Mouse (Mus musculus): ENCODE data around the gene Slc31a2. TPM values are rescaled to one million over a fixed set of nuclear protein-coding genes. Genes with fewer than 3 reads are reported as not detected.

Slc31a2 gene
- polyA plus RNA-seq, 1 experiment from 2014 or later = 28.0 TPM

GRCm38 (mm10) chr4:62274841-62275536 is 12.6 kb downstream of the Slc31a2 start:
- Histone ChIP-seq H3K4me2 (ENCODE audit: low read depth, low read length) (no peak overlapping the region), H3K4me3 (replicated peaks; ENCODE audit: low read length) (no peak overlapping the region), H3K27ac (ENCODE audit: low read length) (no peak overlapping the region), H3K36me3 (ENCODE audit: control insufficient read depth, insufficient read depth, low read length) (no peaks in the 10 kb centered on the region), H3K9me3 (replicated peaks; ENCODE audit: control insufficient read depth, low read length) (no peaks in the 10 kb centered on the region), H3K9ac (ENCODE audit: low read length) (no peak overlapping the region), H3K27me3 (ENCODE audit: control insufficient read depth, insufficient read depth, low read length) (no peaks in the 10 kb centered on the region), H3K4me1 (ENCODE audit: control insufficient read depth, insufficient read depth, low read length) (0 out of 2 replicates have a peak, but pooled peaks cover 3% of the 10 kb centered on the region)
- 37% methylated on average over 12 of the region's 12 CpGs for WGBS
- peak; percentile 50; the same call in 1 of the 2 replicates for ATAC-seq (ENCODE audit: insufficient read depth, low FRiP score)

GRCm38 (mm10) chr4:62276642-62277041 is 14.3 kb downstream of the Slc31a2 start:
- H3K4me1 ChIP-seq (ENCODE audit: control insufficient read depth, insufficient read depth, low read length) = 0 out of 2 replicates have a peak, but pooled peaks cover 3% of the 10 kb centered on the region
- ATAC-seq (ENCODE audit: insufficient read depth, low FRiP score) = no peak
- WGBS = 76% methylated on average over 10 of the region's 10 CpGs

GRCm38 (mm10) chr4:62277222-62277621 is 14.9 kb downstream of the Slc31a2 start:
- no peak for ATAC-seq (ENCODE audit: insufficient read depth, low FRiP score)

More at GRCm38 (mm10) chr4:62276642-62277041, 14.3 kb downstream of the Slc31a2 start:
- H3K9ac ChIP-seq (ENCODE audit: low read length) = no peak overlapping the region
- no peak overlapping the region for H3K4me3 ChIP-seq (replicated peaks; ENCODE audit: low read length)
- no peak overlapping the region for H3K27ac ChIP-seq (ENCODE audit: low read length)
- H3K27me3 ChIP-seq (ENCODE audit: control insufficient read depth, insufficient read depth, low read length) = no peaks in the 10 kb centered on the region
- no peaks in the 10 kb centered on the region for H3K36me3 ChIP-seq (ENCODE audit: control insufficient read depth, insufficient read depth, low read length)
- no peaks in the 10 kb centered on the region for H3K9me3 ChIP-seq (replicated peaks; ENCODE audit: control insufficient read depth, low read length)
- H3K4me2 ChIP-seq (ENCODE audit: low read depth, low read length) = no peak overlapping the region

GRCm38 (mm10) chr4:62278081-62278480 is 15.7 kb downstream of the Slc31a2 start:
- H3K36me3 ChIP-seq (ENCODE audit: control insufficient read depth, insufficient read depth, low read length) = no peaks in the 10 kb centered on the region
- H3K4me3 ChIP-seq (replicated peaks; ENCODE audit: low read length) = no peak overlapping the region
- H3K9ac ChIP-seq (ENCODE audit: low read length) = no peak overlapping the region
- no peaks in the 10 kb centered on the region for H3K27me3 ChIP-seq (ENCODE audit: control insufficient read depth, insufficient read depth, low read length)
- WGBS = 56% methylated on average over 4 of the region's 4 CpGs
- no peak overlapping the region for H3K4me2 ChIP-seq (ENCODE audit: low read depth, low read length)
- no peaks in the 10 kb centered on the region for H3K9me3 ChIP-seq (replicated peaks; ENCODE audit: control insufficient read depth, low read length)
- no peak for ATAC-seq (ENCODE audit: insufficient read depth, low FRiP score)
- H3K27ac ChIP-seq (ENCODE audit: low read length) = no peak overlapping the region
- H3K4me1 ChIP-seq (ENCODE audit: control insufficient read depth, insufficient read depth, low read length) = 0 out of 2 replicates have a peak, but pooled peaks cover 3% of the 10 kb centered on the region

More at GRCm38 (mm10) chr4:62277222-62277621, 14.9 kb downstream of the Slc31a2 start:
- H3K4me2 ChIP-seq (ENCODE audit: low read depth, low read length) = no peak overlapping the region
- no peak overlapping the region for H3K27ac ChIP-seq (ENCODE audit: low read length)
- 69% methylated on average over 3 of the region's 3 CpGs for WGBS
- H3K9ac ChIP-seq (ENCODE audit: low read length) = no peak overlapping the region
- no peak overlapping the region for H3K4me3 ChIP-seq (replicated peaks; ENCODE audit: low read length)
- H3K4me1 ChIP-seq (ENCODE audit: control insufficient read depth, insufficient read depth, low read length) = 0 out of 2 replicates have a peak, but pooled peaks cover 3% of the 10 kb centered on the region
- no peaks in the 10 kb centered on the region for H3K36me3 ChIP-seq (ENCODE audit: control insufficient read depth, insufficient read depth, low read length)
- no peaks in the 10 kb centered on the region for H3K9me3 ChIP-seq (replicated peaks; ENCODE audit: control insufficient read depth, low read length)
- no peaks in the 10 kb centered on the region for H3K27me3 ChIP-seq (ENCODE audit: control insufficient read depth, insufficient read depth, low read length)

- H3K4me3 ChIP-seq (replicated peaks; ENCODE audit: low read length) = no peak overlapping the region
- H3K4me2 ChIP-seq (ENCODE audit: low read depth, low read length) = no peak overlapping the region
- no peaks in the 10 kb centered on the region for H3K36me3 ChIP-seq (ENCODE audit: control insufficient read depth, insufficient read depth, low read length)
- H3K9ac ChIP-seq (ENCODE audit: low read length) = no peak overlapping the region
- H3K9me3 ChIP-seq (replicated peaks; ENCODE audit: control insufficient read depth, low read length) = no peaks in the 10 kb centered on the region
- no peak for ATAC-seq (ENCODE audit: insufficient read depth, low FRiP score)
- H3K4me1 ChIP-seq (ENCODE audit: control insufficient read depth, insufficient read depth, low read length) = no peaks in the 10 kb centered on the region
- 62% methylated on average over 5 of the region's 5 CpGs for WGBS
- H3K27me3 ChIP-seq (ENCODE audit: control insufficient read depth, insufficient read depth, low read length) = no peaks in the 10 kb centered on the region
- no peak overlapping the region for H3K27ac ChIP-seq (ENCODE audit: low read length)
These were observed 19.0 kb downstream of the Slc31a2 start for GRCm38 (mm10) chr4:62281319-62281718.

- 87% methylated on average over 7 of the region's 7 CpGs for WGBS
- H3K27ac ChIP-seq (ENCODE audit: low read length) = no peak overlapping the region
- H3K36me3 ChIP-seq (ENCODE audit: control insufficient read depth, insufficient read depth, low read length) = no peaks in the 10 kb centered on the region
- no peak overlapping the region for H3K4me2 ChIP-seq (ENCODE audit: low read depth, low read length)
- H3K27me3 ChIP-seq (ENCODE audit: control insufficient read depth, insufficient read depth, low read length) = no peaks in the 10 kb centered on the region
- H3K4me1 ChIP-seq (ENCODE audit: control insufficient read depth, insufficient read depth, low read length) = peaks cover 8% of the 10 kb centered on the region; the same call in 1 of the 2 replicates
- H3K9me3 ChIP-seq (replicated peaks; ENCODE audit: control insufficient read depth, low read length) = no peaks in the 10 kb centered on the region
- no peak overlapping the region for H3K9ac ChIP-seq (ENCODE audit: low read length)
- no peak for ATAC-seq (ENCODE audit: insufficient read depth, low FRiP score)
- no peak overlapping the region for H3K4me3 ChIP-seq (replicated peaks; ENCODE audit: low read length)
These were observed 20.6 kb downstream of the Slc31a2 start for GRCm38 (mm10) chr4:62282969-62283368.

GRCm38 (mm10) chr4:62285576-62285975 is 23.2 kb downstream of the Slc31a2 start:
- Histone ChIP-seq H3K9ac (ENCODE audit: low read length) (no peak overlapping the region), H3K36me3 (ENCODE audit: control insufficient read depth, insufficient read depth, low read length) (no peaks in the 10 kb centered on the region), H3K4me2 (ENCODE audit: low read depth, low read length) (peak overlapping the region; percentile 81), H3K4me1 (ENCODE audit: control insufficient read depth, insufficient read depth, low read length) (peaks cover 9% of the 10 kb centered on the region; the same call in 1 of the 2 replicates), H3K4me3 (replicated peaks; ENCODE audit: low read length) (no peak overlapping the region), H3K27me3 (ENCODE audit: control insufficient read depth, insufficient read depth, low read length) (no peaks in the 10 kb centered on the region), H3K27ac (ENCODE audit: low read length) (no peak overlapping the region), H3K9me3 (replicated peaks; ENCODE audit: control insufficient read depth, low read length) (no peaks in the 10 kb centered on the region)
- 69% methylated on average over 8 of the region's 8 CpGs for WGBS
- no peak for ATAC-seq (ENCODE audit: insufficient read depth, low FRiP score)

GRCm38 (mm10) chr4:62286257-62286991 is 24.1 kb downstream of the Slc31a2 start:
- H3K27ac ChIP-seq (ENCODE audit: low read length) = peak overlapping the region; percentile 58; the same call in 1 of the 2 replicates
- WGBS = under 1% methylated on average over 55 of the region's 55 CpGs
- H3K27me3 ChIP-seq (ENCODE audit: control insufficient read depth, insufficient read depth, low read length) = no peaks in the 10 kb centered on the region
- peak; percentile 93 for ATAC-seq (ENCODE audit: insufficient read depth, low FRiP score)
- peak overlapping the region; percentile 81 for H3K4me2 ChIP-seq (ENCODE audit: low read depth, low read length)
- H3K36me3 ChIP-seq (ENCODE audit: control insufficient read depth, insufficient read depth, low read length) = no peaks in the 10 kb centered on the region
- H3K4me1 ChIP-seq (ENCODE audit: control insufficient read depth, insufficient read depth, low read length) = peaks cover 9% of the 10 kb centered on the region; the same call in 1 of the 2 replicates
- peak overlapping the region; percentile 83 for H3K4me3 ChIP-seq (replicated peaks; ENCODE audit: low read length)
- H3K9ac ChIP-seq (ENCODE audit: low read length) = peak overlapping the region; percentile 84
- no peaks in the 10 kb centered on the region for H3K9me3 ChIP-seq (replicated peaks; ENCODE audit: control insufficient read depth, low read length)
